Mouse (Mus musculus): ENCODE results near the gene Scamp2. TPM values are rescaled to one million over a fixed set of nuclear protein-coding genes. Genes with fewer than 3 reads are reported as not detected.

Scamp2 gene
- polyA plus RNA-seq, 1 experiment from 2014 or later: 84.6 TPM

- no peaks in the 10 kb centered on the region for H3K9me3 ChIP-seq (replicated peaks)
- ATAC-seq (ENCODE audit: insufficient number of reproducible peaks, low FRiP score, low TSS enrichment, low read depth): no peak
- H3K36me3 ChIP-seq: peaks cover 20% of the 10 kb centered on the region
- WGBS: 52% methylated on average over 8 of the region's 8 CpGs
- peaks cover 37% of the 10 kb centered on the region for H3K4me1 ChIP-seq
- H3K27ac ChIP-seq (replicated peaks): no peak overlapping the region
- no peak overlapping the region for H3K4me3 ChIP-seq (replicated peaks)
- no peaks in the 10 kb centered on the region for H3K27me3 ChIP-seq
- no peak overlapping the region for H3K4me2 ChIP-seq (replicated peaks)
- no peak overlapping the region for H3K9ac ChIP-seq
Observed at GRCm38 (mm10) chr9:57566846-57567245, 6.1 kb downstream of the Scamp2 start.

- Histone ChIP-seq H3K36me3 (peaks cover 20% of the 10 kb centered on the region), H3K4me1 (peaks cover 23% of the 10 kb centered on the region), H3K4me3 (replicated peaks) (no peak overlapping the region), H3K9ac (no peak overlapping the region), H3K27me3 (no peaks in the 10 kb centered on the region), H3K4me2 (replicated peaks) (no peak overlapping the region), H3K27ac (replicated peaks) (peak overlapping the region; percentile 23; the same call in 1 of the 2 replicates), H3K9me3 (replicated peaks) (no peaks in the 10 kb centered on the region)
- WGBS: 88% methylated on average over 6 of the region's 6 CpGs
- ATAC-seq (ENCODE audit: insufficient number of reproducible peaks, low FRiP score, low TSS enrichment, low read depth): no peak
Observed at GRCm38 (mm10) chr9:57568500-57568899, 7.8 kb downstream of the Scamp2 start.

- ATAC-seq (ENCODE audit: insufficient number of reproducible peaks, low FRiP score, low TSS enrichment, low read depth): no peak
- H3K9ac ChIP-seq: no peak overlapping the region
- no peaks in the 10 kb centered on the region for H3K9me3 ChIP-seq (replicated peaks)
- no peak overlapping the region for H3K4me2 ChIP-seq (replicated peaks)
- no peaks in the 10 kb centered on the region for H3K27me3 ChIP-seq
- no peak overlapping the region for H3K27ac ChIP-seq (replicated peaks)
- H3K36me3 ChIP-seq: peaks cover 29% of the 10 kb centered on the region
- H3K4me3 ChIP-seq (replicated peaks): no peak overlapping the region
- no peaks in the 10 kb centered on the region for H3K4me1 ChIP-seq
Observed at GRCm38 (mm10) chr9:57574397-57574796, 13.7 kb downstream of the Scamp2 start.

- Histone ChIP-seq H3K4me1 (no peaks in the 10 kb centered on the region), H3K36me3 (peaks cover 30% of the 10 kb centered on the region), H3K9ac (no peak overlapping the region), H3K27me3 (no peaks in the 10 kb centered on the region), H3K27ac (replicated peaks) (no peak overlapping the region), H3K4me2 (replicated peaks) (no peak overlapping the region), H3K4me3 (replicated peaks) (no peak overlapping the region), H3K9me3 (replicated peaks) (no peaks in the 10 kb centered on the region)
- no peak for ATAC-seq (ENCODE audit: insufficient number of reproducible peaks, low FRiP score, low TSS enrichment, low read depth)
- WGBS: 82% methylated on average over 3 of the region's 3 CpGs
Observed at GRCm38 (mm10) chr9:57575577-57575976, 14.8 kb downstream of the Scamp2 start.

GRCm38 (mm10) chr9:57577144-57577849 lies 16.6 kb downstream of the Scamp2 start:
- WGBS: 73% methylated on average over 6 of the region's 6 CpGs
- Histone ChIP-seq H3K27me3 (no peaks in the 10 kb centered on the region), H3K36me3 (peaks cover 48% of the 10 kb centered on the region), H3K27ac (replicated peaks) (no peak overlapping the region), H3K9ac (no peak overlapping the region), H3K4me2 (replicated peaks) (no peak overlapping the region), H3K9me3 (replicated peaks) (no peaks in the 10 kb centered on the region), H3K4me1 (no peaks in the 10 kb centered on the region), H3K4me3 (replicated peaks) (no peak overlapping the region)
- ATAC-seq (ENCODE audit: insufficient number of reproducible peaks, low FRiP score, low TSS enrichment, low read depth): no peak

DNA sequence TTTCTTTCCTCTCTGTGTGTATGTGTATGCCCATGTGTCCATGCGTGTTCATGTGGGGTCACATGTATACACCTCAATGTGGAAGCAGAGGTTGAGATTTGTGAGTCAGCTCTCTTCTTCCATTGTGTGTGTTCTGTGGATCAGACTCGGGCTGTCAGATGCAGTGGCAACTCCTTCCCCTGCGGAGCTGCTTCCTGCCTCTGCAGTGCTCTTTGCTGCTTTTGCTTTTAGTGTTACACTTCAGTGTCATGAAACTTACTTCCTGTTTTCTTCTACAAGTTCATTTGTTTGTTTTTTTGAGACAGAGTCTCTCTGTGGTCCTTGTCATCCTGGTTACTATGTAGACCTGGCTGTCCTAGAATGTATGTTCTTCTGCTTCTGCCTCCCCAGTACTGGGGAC lies 24.2 kb downstream of the Scamp2 start:
- 78% methylated on average over 3 of the region's 3 CpGs for WGBS
- Histone ChIP-seq H3K36me3 (peaks cover 74% of the 10 kb centered on the region), H3K27ac (replicated peaks) (no peak overlapping the region), H3K4me2 (replicated peaks) (no peak overlapping the region), H3K9ac (no peak overlapping the region), H3K4me3 (replicated peaks) (no peak overlapping the region), H3K9me3 (replicated peaks) (no peaks in the 10 kb centered on the region), H3K27me3 (no peaks in the 10 kb centered on the region), H3K4me1 (peaks cover 10% of the 10 kb centered on the region)
- no peak for ATAC-seq (ENCODE audit: insufficient number of reproducible peaks, low FRiP score, low TSS enrichment, low read depth)

DNA sequence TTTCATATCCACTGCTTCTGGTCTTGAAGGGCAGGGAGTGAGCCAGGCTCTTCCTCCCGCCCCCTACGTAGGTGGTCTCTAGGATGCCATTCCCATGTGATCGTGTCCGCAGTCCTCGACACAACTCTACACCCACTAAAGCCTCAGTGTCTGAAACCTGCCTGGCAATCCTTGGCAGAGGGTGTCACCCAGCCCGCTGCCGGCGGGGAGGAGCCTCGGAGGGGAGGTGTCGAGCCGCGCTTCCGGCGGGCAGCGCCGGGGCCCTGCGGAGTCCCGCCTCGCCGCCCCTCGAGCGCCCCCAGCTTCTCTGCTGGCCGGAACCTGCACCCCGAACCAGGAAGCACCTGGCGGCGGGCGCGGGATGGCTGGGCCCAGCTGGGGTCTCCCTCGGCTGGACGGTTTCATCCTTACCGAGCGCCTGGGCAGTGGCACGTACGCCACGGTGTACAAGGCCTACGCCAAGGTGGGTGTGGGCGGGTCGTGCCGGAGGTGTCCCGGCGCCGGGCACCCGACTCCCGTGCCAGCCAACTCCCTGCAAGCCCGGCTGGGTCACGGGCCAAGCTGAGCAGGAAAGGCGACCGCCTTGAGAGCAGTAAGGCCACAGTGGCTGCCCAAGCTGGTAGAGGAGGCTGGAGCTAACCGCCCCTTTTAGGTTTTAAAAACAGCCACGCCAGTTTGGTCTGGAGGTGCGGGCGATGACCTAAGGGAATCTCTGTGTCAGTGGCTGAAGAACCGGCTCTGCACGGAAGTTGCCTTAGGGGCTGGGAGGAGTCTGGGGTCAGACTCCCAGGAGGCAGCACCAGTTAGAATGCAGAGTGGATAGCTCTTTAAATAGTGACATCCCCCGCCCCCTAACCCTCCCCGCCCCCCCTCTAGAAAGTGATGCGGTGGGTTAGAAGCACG lies 28.7 kb downstream of the Scamp2 start, which contains the start of gene Ulk3:
TSS of gene Ulk3 (plus strand) at position 229 of the 903 bp plus-strand sequence.
- peak; percentile 86 for ATAC-seq (ENCODE audit: insufficient number of reproducible peaks, low FRiP score, low TSS enrichment, low read depth)
- under 1% methylated on average over 58 of the region's 58 CpGs for WGBS

DNA sequence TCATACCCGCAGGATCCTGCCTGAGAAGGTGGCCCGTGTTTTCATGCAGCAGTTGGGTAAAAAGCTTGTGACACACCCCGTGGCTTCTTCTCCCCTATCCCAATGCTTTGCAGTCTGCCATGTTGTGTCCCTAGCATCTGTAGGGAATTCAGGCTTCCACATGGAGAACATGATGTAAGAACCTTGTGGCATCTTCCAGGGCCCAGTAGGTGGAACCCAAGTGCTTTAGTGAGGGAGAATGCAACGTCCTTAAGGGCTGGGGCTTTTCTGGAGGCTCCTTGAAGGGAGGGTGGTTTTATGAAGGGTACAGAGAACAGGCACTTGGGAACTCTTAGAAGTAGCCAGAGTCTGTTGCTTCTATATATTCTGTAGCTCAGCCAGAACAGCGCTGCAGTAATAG lies 30.0 kb downstream of the Scamp2 start:
- no peak overlapping the region; the same call in 1 of the 2 replicates for H3K27ac ChIP-seq (replicated peaks)
- no peaks in the 10 kb centered on the region for H3K27me3 ChIP-seq
- peaks cover 20% of the 10 kb centered on the region for H3K4me1 ChIP-seq
- peaks cover 52% of the 10 kb centered on the region for H3K36me3 ChIP-seq
- WGBS: 32% methylated on average over 5 of the region's 5 CpGs
- H3K4me2 ChIP-seq (replicated peaks): no peak overlapping the region
- no peak overlapping the region for H3K9ac ChIP-seq
- no peaks in the 10 kb centered on the region for H3K9me3 ChIP-seq (replicated peaks)
- ATAC-seq (ENCODE audit: insufficient number of reproducible peaks, low FRiP score, low TSS enrichment, low read depth): no peak
- H3K4me3 ChIP-seq (replicated peaks): 0 out of 2 replicates have a peak overlapping the region, but pooled peaks have one; percentile 83

More for the DNA sequence above, 28.7 kb downstream of the Scamp2 start, which contains the start of gene Ulk3:
- H3K9me3 ChIP-seq (replicated peaks): no peaks in the 10 kb centered on the region
- H3K4me2 ChIP-seq (replicated peaks): peak within 1 kb of the TSS; percentile 79
- H3K4me1 ChIP-seq: peaks cover 20% of the 10 kb centered on the region
- peak within 1 kb of the TSS; percentile 83 for H3K4me3 ChIP-seq (replicated peaks)
- peaks cover 50% of the 10 kb centered on the region for H3K36me3 ChIP-seq
- no peaks in the 10 kb centered on the region for H3K27me3 ChIP-seq
- peak within 1 kb of the TSS; percentile 88 for H3K27ac ChIP-seq (replicated peaks)
- H3K9ac ChIP-seq: peak within 1 kb of the TSS; percentile 70

- WGBS: 52% methylated on average over 12 of the region's 12 CpGs
- ATAC-seq (ENCODE audit: insufficient number of reproducible peaks, low FRiP score, low TSS enrichment, low read depth): no peak
- no peaks in the 10 kb centered on the region for H3K9me3 ChIP-seq (replicated peaks)
- H3K9ac ChIP-seq: no peak overlapping the region
- peaks cover 32% of the 10 kb centered on the region for H3K36me3 ChIP-seq
- H3K27me3 ChIP-seq: no peaks in the 10 kb centered on the region
- H3K4me3 ChIP-seq (replicated peaks): no peak overlapping the region
- no peak overlapping the region for H3K4me2 ChIP-seq (replicated peaks)
- H3K4me1 ChIP-seq: peaks cover 18% of the 10 kb centered on the region
- H3K27ac ChIP-seq (replicated peaks): no peak overlapping the region
Observed at GRCm38 (mm10) chr9:57593454-57594173, 32.9 kb downstream of the Scamp2 start.

DNA sequence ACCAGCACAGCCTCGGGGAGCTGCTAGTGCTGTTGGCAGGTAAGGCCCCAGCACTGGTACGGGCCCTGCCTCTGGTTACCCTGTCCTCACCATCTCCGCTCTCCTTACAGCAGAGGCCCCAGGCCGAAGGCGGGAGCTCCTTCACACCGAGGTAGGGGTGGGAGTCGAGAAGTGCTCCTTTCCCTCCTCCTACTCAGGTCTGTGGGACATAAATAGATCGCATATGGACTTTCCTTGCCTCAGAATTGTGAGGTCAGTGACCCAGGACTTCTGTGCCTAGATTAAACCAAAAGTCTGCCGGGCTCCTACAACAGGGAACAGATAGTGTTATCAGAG lies 33.4 kb downstream of the Scamp2 start:
- Histone ChIP-seq H3K4me1 (peaks cover 13% of the 10 kb centered on the region; the same call in 1 of the 2 replicates), H3K27me3 (no peaks in the 10 kb centered on the region), H3K27ac (replicated peaks) (no peak overlapping the region), H3K9ac (no peak overlapping the region), H3K4me3 (replicated peaks) (no peak overlapping the region), H3K4me2 (replicated peaks) (no peak overlapping the region), H3K9me3 (replicated peaks) (no peaks in the 10 kb centered on the region), H3K36me3 (peaks cover 32% of the 10 kb centered on the region)
- WGBS: 68% methylated on average over 9 of the region's 9 CpGs
- ATAC-seq (ENCODE audit: insufficient number of reproducible peaks, low FRiP score, low TSS enrichment, low read depth): no peak

GRCm38 (mm10) chr9:57597265-57597664 lies 36.5 kb downstream of the Scamp2 start:
- H3K9ac ChIP-seq: no peak overlapping the region
- ATAC-seq (ENCODE audit: insufficient number of reproducible peaks, low FRiP score, low TSS enrichment, low read depth): no peak
- 73% methylated on average over 8 of the region's 8 CpGs for WGBS
- H3K36me3 ChIP-seq: peaks cover 32% of the 10 kb centered on the region
- H3K4me3 ChIP-seq (replicated peaks): no peak overlapping the region
- H3K4me1 ChIP-seq: 0 out of 2 replicates have a peak, but pooled peaks cover 4% of the 10 kb centered on the region
- no peaks in the 10 kb centered on the region for H3K9me3 ChIP-seq (replicated peaks)
- H3K4me2 ChIP-seq (replicated peaks): no peak overlapping the region
- no peaks in the 10 kb centered on the region for H3K27me3 ChIP-seq
- H3K27ac ChIP-seq (replicated peaks): 0 out of 2 replicates have a peak overlapping the region, but pooled peaks have one; percentile 11

All from embryonic facial prominence, embryonic 15.5 days (tissue).